Mouse (Mus musculus) embryonic facial prominence, embryonic 12.5 days (tissue): ENCODE measurements around the gene Snrnp25. TPM values are rescaled to one million over a fixed set of nuclear protein-coding genes. Genes with fewer than 3 reads are reported as not detected.

Experiments
- ATAC-seq: fragments of 200-750 bp; cut with Nextera tagmentation; 2 replicates; pipeline ENCODE4 v1.8.0; 2017; ENCODE audit not compliant: insufficient number of reproducible peaks, insufficient read depth, low FRiP score, low TSS enrichment
- H3K27ac ChIP-seq: fragments of 300-500 bp; sonication (generic); 2 replicates; pipeline ENCODE4 v1.5.1; 2016; ENCODE audit warnings: mild to moderate bottlenecking
- H3K27me3 ChIP-seq: fragments of 300-500 bp; sonication (generic); 2 replicates; pipeline ENCODE4 v1.6.1; 2016; ENCODE audit warnings: mild to moderate bottlenecking, moderate library complexity
- H3K36me3 ChIP-seq: fragments of 300-500 bp; sonication (generic); 2 replicates; pipeline ENCODE4 v1.6.1; 2016; ENCODE audit warnings: mild to moderate bottlenecking
- H3K4me1 ChIP-seq: fragments of 300-500 bp; sonication (generic); 2 replicates; pipeline ENCODE4 v1.6.1; 2016
- H3K4me2 ChIP-seq: fragments of 300-500 bp; sonication (generic); replicated peaks from 2 replicates; pipeline ENCODE4 v1.6.1; 2016; ENCODE audit warnings: mild to moderate bottlenecking, moderate library complexity
- H3K4me3 ChIP-seq: fragments of 300-500 bp; sonication (generic); 2 replicates; pipeline ENCODE4 v1.5.1; 2016; ENCODE audit warnings: mild to moderate bottlenecking
- H3K9ac ChIP-seq: fragments of 300-500 bp; sonication (generic); 2 replicates; pipeline ENCODE4 v1.6.1; 2016; ENCODE audit warnings: mild to moderate bottlenecking, moderate library complexity
- H3K9me3 ChIP-seq: fragments of 300-500 bp; sonication (generic); 2 replicates; pipeline ENCODE4 v1.6.1; 2016; ENCODE audit warnings: mild to moderate bottlenecking, moderate library complexity
- WGBS: fragments of 180-500 bp; shearing (Covaris S2); methylation state at CpG from one replicate; pipeline ENCODE4 v1.1.7; 2016; 5-methylcytosine and 5-hydroxymethylcytosine counted together
- polyA plus RNA-seq: library from polyadenylated mRNA; unstranded; fragments of >200 nt; fragmentation: Nextera tagmentation; extraction: Ambion mirVana; gene quantifications from 2 replicates; pipeline ENCODE4 v1.2.1, GENCODE M21; 2016

Gene Snrnp25
- polyA plus RNA-seq, 1 experiment from 2014 or later = 71.1 TPM

GRCm38 (mm10) chr11:32227041-32227440 lies 21.8 kb downstream of the Snrnp25 start:
- Histone ChIP-seq H3K4me3 (peak overlapping the region; percentile 69), H3K4me1 (peaks cover 38% of the 10 kb centered on the region), H3K9ac (peak overlapping the region; percentile 77), H3K4me2 (peak overlapping the region; percentile 71), H3K9me3 (no peaks in the 10 kb centered on the region), H3K36me3 (peaks cover 33% of the 10 kb centered on the region), H3K27ac (no peak overlapping the region), H3K27me3 (peaks cover 4% of the 10 kb centered on the region; the same call in 1 of the 2 replicates)
- 64% methylated on average over 1 of the region's 1 CpGs for WGBS
- no peak for ATAC-seq

- Histone ChIP-seq H3K9ac (peak overlapping the region; percentile 77; the same call in 1 of the 2 replicates), H3K4me3 (no peak overlapping the region), H3K9me3 (no peaks in the 10 kb centered on the region), H3K27me3 (peaks cover 4% of the 10 kb centered on the region; the same call in 1 of the 2 replicates), H3K4me1 (peaks cover 33% of the 10 kb centered on the region), H3K27ac (no peak overlapping the region), H3K36me3 (peaks cover 38% of the 10 kb centered on the region), H3K4me2 (peak overlapping the region; percentile 71; the same call in 1 of the 2 replicates)
- 85% methylated on average over 9 of the region's 9 CpGs for WGBS
- ATAC-seq = no peak
Observed at GRCm38 (mm10) chr11:32227555-32227954, 22.3 kb downstream of the Snrnp25 start.

- H3K36me3 ChIP-seq = peaks cover 46% of the 10 kb centered on the region
Observed at GRCm38 (mm10) chr11:32228292-32228845, 23.2 kb downstream of the Snrnp25 start.

GRCm38 (mm10) chr11:32230220-32230619 lies 25.0 kb downstream of the Snrnp25 start:
- no peak overlapping the region for H3K4me3 ChIP-seq
- H3K27ac ChIP-seq = no peak overlapping the region
- H3K36me3 ChIP-seq = peaks cover 64% of the 10 kb centered on the region
- no peak overlapping the region for H3K4me2 ChIP-seq
- no peak overlapping the region for H3K9ac ChIP-seq
- no peaks in the 10 kb centered on the region for H3K9me3 ChIP-seq
- no peak for ATAC-seq
- WGBS = 86% methylated on average over 4 of the region's 4 CpGs
- H3K27me3 ChIP-seq = no peaks in the 10 kb centered on the region
- peaks cover 18% of the 10 kb centered on the region for H3K4me1 ChIP-seq

More at GRCm38 (mm10) chr11:32228292-32228845, 23.2 kb downstream of the Snrnp25 start:
- Histone ChIP-seq H3K9ac (no peak overlapping the region), H3K4me1 (peaks cover 25% of the 10 kb centered on the region), H3K4me3 (no peak overlapping the region), H3K27me3 (no peaks in the 10 kb centered on the region), H3K4me2 (no peak overlapping the region), H3K9me3 (no peaks in the 10 kb centered on the region), H3K27ac (no peak overlapping the region)
- ATAC-seq = no peak
- 90% methylated on average over 3 of the region's 3 CpGs for WGBS

GRCm38 (mm10) chr11:32231125-32231524 lies 25.9 kb downstream of the Snrnp25 start:
- Histone ChIP-seq H3K9ac (no peak overlapping the region), H3K4me1 (peaks cover 10% of the 10 kb centered on the region), H3K36me3 (peaks cover 65% of the 10 kb centered on the region), H3K27ac (no peak overlapping the region), H3K4me2 (no peak overlapping the region), H3K9me3 (no peaks in the 10 kb centered on the region), H3K27me3 (no peaks in the 10 kb centered on the region), H3K4me3 (no peak overlapping the region)
- 93% methylated on average over 2 of the region's 2 CpGs for WGBS
- no peak for ATAC-seq

- H3K36me3 ChIP-seq = peaks cover 74% of the 10 kb centered on the region
- no peak for ATAC-seq
Observed at GRCm38 (mm10) chr11:32232848-32233247, 27.6 kb downstream of the Snrnp25 start.

GRCm38 (mm10) chr11:32233895-32234294 lies 28.7 kb downstream of the Snrnp25 start:
- Histone ChIP-seq H3K9me3 (no peaks in the 10 kb centered on the region), H3K36me3 (peaks cover 69% of the 10 kb centered on the region), H3K27me3 (no peaks in the 10 kb centered on the region), H3K9ac (no peak overlapping the region), H3K4me2 (no peak overlapping the region), H3K27ac (no peak overlapping the region), H3K4me3 (no peak overlapping the region), H3K4me1 (0 out of 2 replicates have a peak, but pooled peaks cover 5% of the 10 kb centered on the region)
- ATAC-seq = no peak
- WGBS = 90% methylated on average over 3 of the region's 3 CpGs

More at GRCm38 (mm10) chr11:32232848-32233247, 27.6 kb downstream of the Snrnp25 start:
- no peaks in the 10 kb centered on the region for H3K9me3 ChIP-seq
- H3K27ac ChIP-seq = no peak overlapping the region
- WGBS = 63% methylated on average over 10 of the region's 10 CpGs
- H3K4me3 ChIP-seq = no peak overlapping the region
- H3K4me1 ChIP-seq = peaks cover 5% of the 10 kb centered on the region; the same call in 1 of the 2 replicates
- H3K9ac ChIP-seq = no peak overlapping the region
- H3K4me2 ChIP-seq = no peak overlapping the region
- H3K27me3 ChIP-seq = no peaks in the 10 kb centered on the region

GRCm38 (mm10) chr11:32234816-32235485 lies 29.7 kb downstream of the Snrnp25 start:
- no peak overlapping the region for H3K4me3 ChIP-seq
- no peak overlapping the region for H3K4me2 ChIP-seq
- H3K9ac ChIP-seq = no peak overlapping the region
- H3K27me3 ChIP-seq = no peaks in the 10 kb centered on the region
- H3K36me3 ChIP-seq = peaks cover 68% of the 10 kb centered on the region
- H3K27ac ChIP-seq = no peak overlapping the region
- no peaks in the 10 kb centered on the region for H3K9me3 ChIP-seq
- WGBS = 85% methylated on average over 6 of the region's 6 CpGs
- 0 out of 2 replicates have a peak, but pooled peaks cover 5% of the 10 kb centered on the region for H3K4me1 ChIP-seq
- no peak for ATAC-seq

GRCm38 (mm10) chr11:32235646-32236045 lies 30.4 kb downstream of the Snrnp25 start:
- H3K4me2 ChIP-seq = no peak overlapping the region
- no peak overlapping the region for H3K9ac ChIP-seq
- H3K9me3 ChIP-seq = no peaks in the 10 kb centered on the region
- ATAC-seq = no peak
- H3K4me1 ChIP-seq = 0 out of 2 replicates have a peak, but pooled peaks cover 5% of the 10 kb centered on the region
- H3K4me3 ChIP-seq = no peak overlapping the region
- no peak overlapping the region for H3K27ac ChIP-seq
- H3K27me3 ChIP-seq = no peaks in the 10 kb centered on the region
- H3K36me3 ChIP-seq = peaks cover 68% of the 10 kb centered on the region
- 59% methylated on average over 3 of the region's 3 CpGs for WGBS

- no peaks in the 10 kb centered on the region for H3K27me3 ChIP-seq
- ATAC-seq = no peak
- H3K9me3 ChIP-seq = no peaks in the 10 kb centered on the region
- H3K4me2 ChIP-seq = no peak overlapping the region
- peaks cover 68% of the 10 kb centered on the region for H3K36me3 ChIP-seq
- H3K27ac ChIP-seq = no peak overlapping the region; the same call in 1 of the 2 replicates
- WGBS = 75% methylated on average over 2 of the region's 2 CpGs
- H3K9ac ChIP-seq = no peak overlapping the region
- H3K4me3 ChIP-seq = no peak overlapping the region
- 0 out of 2 replicates have a peak, but pooled peaks cover 5% of the 10 kb centered on the region for H3K4me1 ChIP-seq
Observed at GRCm38 (mm10) chr11:32236132-32236531, 30.9 kb downstream of the Snrnp25 start.

- Histone ChIP-seq H3K4me2 (no peak overlapping the region), H3K27me3 (no peaks in the 10 kb centered on the region), H3K4me3 (no peak overlapping the region), H3K4me1 (0 out of 2 replicates have a peak, but pooled peaks cover 5% of the 10 kb centered on the region), H3K27ac (no peak overlapping the region), H3K9ac (no peak overlapping the region), H3K9me3 (no peaks in the 10 kb centered on the region), H3K36me3 (peaks cover 68% of the 10 kb centered on the region)
- ATAC-seq = no peak
- 59% methylated on average over 9 of the region's 9 CpGs for WGBS
Observed at GRCm38 (mm10) chr11:32236712-32237410, 31.6 kb downstream of the Snrnp25 start.
